Mouse (Mus musculus): ENCODE measurements around the gene Txn1. TPM values are rescaled to one million over a fixed set of nuclear protein-coding genes. Genes with fewer than 3 reads are reported as not detected.

The Txn1 gene
- polyA plus RNA-seq, 1 experiment from 2014 or later, result 291 TPM

Other genes with a start within 250 kb of the Txn1 start
- 11.4 and 12.2 TPM in 2 replicates for gene Akap2, start 238.8 kb downstream of the Txn1 start, polyA plus RNA-seq (2015; fragmentation: Nextera tagmentation; extraction: Ambion mirVana)
- 0.07 and 0.19 TPM in 2 replicates for gene D630039A03Rik, start 40.1 kb downstream of the Txn1 start, polyA plus RNA-seq (2015; fragmentation: Nextera tagmentation; extraction: Ambion mirVana)
- gene Txndc8, start 52.7 kb upstream of the Txn1 start, polyA plus RNA-seq (2015; fragmentation: Nextera tagmentation; extraction: Ambion mirVana), result not detected in 2 replicates